Mouse (Mus musculus) hindbrain, embryonic 12.5 days (tissue): ENCODE measurements around the gene Tsn. TPM values are rescaled to one million over a fixed set of nuclear protein-coding genes. Genes with fewer than 3 reads are reported as not detected.
A peak's percentile ranks its signal among the peaks of the same experiment; 100 is the strongest.

Experiments
- ATAC-seq: fragments of 200-750 bp; cut with Nextera tagmentation; 2 replicates; pipeline ENCODE4 v1.8.0; 2017; ENCODE audit warnings: moderate TSS enrichment; ENCODE audit not compliant: low FRiP score
- H3K27ac ChIP-seq: fragments of 300-500 bp; sonication (generic); 2 replicates; pipeline ENCODE4 v1.5.1; 2016; ENCODE audit warnings: mild to moderate bottlenecking
- H3K27me3 ChIP-seq: fragments of 300-500 bp; sonication (generic); 2 replicates; pipeline ENCODE4 v1.6.1; 2016; ENCODE audit warnings: mild to moderate bottlenecking
- H3K36me3 ChIP-seq: fragments of 300-500 bp; sonication (generic); 2 replicates; pipeline ENCODE4 v1.6.1; 2016; ENCODE audit warnings: mild to moderate bottlenecking
- H3K4me1 ChIP-seq: fragments of 300-500 bp; sonication (generic); 2 replicates; pipeline ENCODE4 v1.6.1; 2016
- H3K4me2 ChIP-seq: fragments of 300-500 bp; sonication (generic); replicated peaks from 2 replicates; pipeline ENCODE4 v1.6.1; 2016; ENCODE audit warnings: mild to moderate bottlenecking
- H3K4me3 ChIP-seq: fragments of 300-500 bp; sonication (generic); 2 replicates; pipeline ENCODE4 v1.5.1; 2016; ENCODE audit warnings: mild to moderate bottlenecking
- H3K9ac ChIP-seq: fragments of 300-500 bp; sonication (generic); 2 replicates; pipeline ENCODE4 v1.6.1; 2016; ENCODE audit warnings: mild to moderate bottlenecking, moderate library complexity
- H3K9me3 ChIP-seq: fragments of 300-500 bp; sonication (generic); replicated peaks from 2 replicates; pipeline ENCODE4 v1.6.1; 2016; ENCODE audit warnings: mild to moderate bottlenecking
- WGBS: fragments of 180-500 bp; shearing (Covaris S2); methylation state at CpG from one replicate; pipeline ENCODE4 v1.1.7; 2016; 5-methylcytosine and 5-hydroxymethylcytosine counted together
- polyA plus RNA-seq: library from polyadenylated mRNA; unstranded; fragments of >200 nt; fragmentation: Nextera tagmentation; extraction: Ambion mirVana; gene quantifications from 2 replicates; pipeline ENCODE4 v1.2.1, GENCODE M21; 2016

The Tsn gene
- polyA plus RNA-seq = 403 and 430 TPM in 2 replicates

DNA sequence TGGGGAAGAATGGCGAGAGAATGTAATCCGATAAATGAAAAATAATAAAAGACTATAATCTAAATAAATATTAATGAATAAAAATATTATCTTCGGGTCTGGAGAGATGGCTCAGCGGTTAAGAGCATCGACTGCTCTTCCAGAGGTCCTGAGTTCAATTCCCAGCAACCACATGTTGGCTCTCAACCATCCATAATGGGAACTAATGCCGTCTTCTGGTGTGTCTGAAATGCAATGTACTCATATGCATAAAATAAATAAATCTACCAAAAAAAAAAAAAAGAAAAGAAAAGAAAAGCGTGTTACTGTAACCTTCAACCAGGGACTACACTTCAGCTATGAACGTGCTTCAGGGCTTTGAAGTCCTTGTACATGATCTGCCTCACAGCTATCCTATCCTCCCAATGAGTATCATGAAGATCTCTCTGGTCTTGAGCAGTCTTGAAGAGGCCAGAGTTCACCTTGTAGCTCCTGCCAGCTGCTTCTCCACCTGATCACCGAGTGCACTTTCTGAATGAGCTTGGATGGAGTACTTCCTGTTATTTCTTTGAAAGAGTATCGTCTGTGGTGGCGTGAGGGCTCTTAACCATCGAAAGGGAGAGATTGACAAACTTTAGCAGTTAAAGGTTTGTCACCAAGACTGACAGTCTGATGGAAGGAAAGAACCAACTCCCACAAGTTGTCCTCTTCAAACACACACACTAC lies at the start of gene Tsn:
Gene Tsn, minus strand, starts transcription at position 118 of the 705 bp plus-strand sequence.
- no peaks in the 10 kb centered on the region for H3K9me3 ChIP-seq
- H3K27ac ChIP-seq = peak within 1 kb of the TSS; percentile 92
- peaks cover 8% of the 10 kb centered on the region for H3K4me1 ChIP-seq
- peak; percentile 61 for ATAC-seq
- peak within 1 kb of the TSS; percentile 77 for H3K4me2 ChIP-seq
- peak within 1 kb of the TSS; percentile 76 for H3K4me3 ChIP-seq
- H3K9ac ChIP-seq = peak within 1 kb of the TSS; percentile 86
- 55% methylated on average over 12 of the region's 12 CpGs for WGBS
- H3K27me3 ChIP-seq = no peaks in the 10 kb centered on the region
- H3K36me3 ChIP-seq = peaks cover 7% of the 10 kb centered on the region

- H3K9me3 ChIP-seq = no peaks in the 10 kb centered on the region
- no peak for ATAC-seq
- no peak overlapping the region for H3K4me2 ChIP-seq
- no peak overlapping the region for H3K9ac ChIP-seq
- H3K4me3 ChIP-seq = no peak overlapping the region
- H3K36me3 ChIP-seq = no peaks in the 10 kb centered on the region
- no peaks in the 10 kb centered on the region for H3K4me1 ChIP-seq
- no peak overlapping the region for H3K27ac ChIP-seq
- H3K27me3 ChIP-seq = no peaks in the 10 kb centered on the region
- WGBS = 75% methylated on average over 6 of the region's 6 CpGs
These were observed 47.7 kb upstream of the Tsn start for GRCm38 (mm10) chr1:118359071-118359761.

DNA sequence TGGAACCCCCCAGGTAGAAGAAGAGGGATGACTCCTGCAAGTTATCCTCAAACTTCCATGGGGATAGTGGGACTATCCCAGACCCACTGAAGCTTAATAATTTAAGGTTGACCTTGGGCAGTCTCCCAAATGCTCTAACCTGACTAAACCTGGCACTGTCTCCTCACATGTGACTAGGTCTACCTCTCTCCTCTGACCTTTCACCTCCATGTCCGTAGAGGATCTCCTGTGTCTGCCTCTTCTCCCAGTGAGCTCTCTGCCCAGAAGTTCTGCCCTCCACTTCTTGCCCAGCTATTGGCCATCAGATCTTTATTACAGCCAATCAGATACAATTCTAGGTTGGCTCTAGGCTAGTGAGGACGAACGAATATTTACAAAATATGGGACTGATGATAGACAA lies 38.4 kb upstream of the Tsn start:
- H3K4me2 ChIP-seq = no peak overlapping the region
- H3K4me3 ChIP-seq = no peak overlapping the region
- no peak overlapping the region for H3K9ac ChIP-seq
- ATAC-seq = no peak
- H3K36me3 ChIP-seq = no peaks in the 10 kb centered on the region
- no peak overlapping the region for H3K27ac ChIP-seq
- H3K9me3 ChIP-seq = no peaks in the 10 kb centered on the region
- no peaks in the 10 kb centered on the region for H3K4me1 ChIP-seq
- WGBS = 87% methylated on average over 3 of the region's 3 CpGs
- H3K27me3 ChIP-seq = no peaks in the 10 kb centered on the region

GRCm38 (mm10) chr1:118343649-118344435 lies 32.3 kb upstream of the Tsn start:
- Histone ChIP-seq H3K4me1 (no peaks in the 10 kb centered on the region), H3K4me2 (no peak overlapping the region), H3K9me3 (no peaks in the 10 kb centered on the region), H3K36me3 (no peaks in the 10 kb centered on the region), H3K4me3 (no peak overlapping the region), H3K27ac (no peak overlapping the region), H3K9ac (no peak overlapping the region), H3K27me3 (no peaks in the 10 kb centered on the region)
- WGBS = 42% methylated on average over 6 of the region's 6 CpGs
- ATAC-seq = no peak

DNA sequence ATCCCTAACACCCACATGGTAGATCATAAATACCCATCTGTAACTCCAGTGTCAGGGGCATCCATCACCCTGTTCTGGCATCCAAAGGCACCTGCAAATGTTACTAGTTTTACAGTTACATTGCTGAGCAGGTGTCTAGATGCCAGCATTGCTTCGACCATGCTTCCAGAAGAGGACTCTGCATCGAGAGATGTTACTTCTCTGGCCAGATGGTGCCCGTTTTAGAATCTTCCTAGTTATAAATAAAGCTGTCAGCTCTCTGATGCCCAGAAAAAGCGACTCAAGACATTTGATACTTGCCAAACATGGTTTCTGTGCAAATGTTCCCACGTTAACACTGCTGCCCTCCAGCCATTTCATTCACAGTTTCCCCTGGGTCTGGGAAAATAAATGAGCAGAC lies 26.4 kb upstream of the Tsn start:
- Histone ChIP-seq H3K9me3 (no peaks in the 10 kb centered on the region), H3K4me1 (no peaks in the 10 kb centered on the region), H3K4me2 (no peak overlapping the region), H3K4me3 (no peak overlapping the region), H3K9ac (no peak overlapping the region), H3K36me3 (peaks cover 20% of the 10 kb centered on the region), H3K27ac (no peak overlapping the region), H3K27me3 (no peaks in the 10 kb centered on the region)
- no peak for ATAC-seq
- 84% methylated on average over 5 of the region's 5 CpGs for WGBS

GRCm38 (mm10) chr1:118335847-118336246 lies 24.3 kb upstream of the Tsn start:
- no peaks in the 10 kb centered on the region for H3K4me1 ChIP-seq
- peaks cover 41% of the 10 kb centered on the region for H3K36me3 ChIP-seq
- H3K27me3 ChIP-seq = no peaks in the 10 kb centered on the region
- no peak for ATAC-seq
- no peaks in the 10 kb centered on the region for H3K9me3 ChIP-seq
- no peak overlapping the region for H3K9ac ChIP-seq
- no peak overlapping the region for H3K27ac ChIP-seq
- H3K4me2 ChIP-seq = no peak overlapping the region
- no peak overlapping the region for H3K4me3 ChIP-seq

DNA sequence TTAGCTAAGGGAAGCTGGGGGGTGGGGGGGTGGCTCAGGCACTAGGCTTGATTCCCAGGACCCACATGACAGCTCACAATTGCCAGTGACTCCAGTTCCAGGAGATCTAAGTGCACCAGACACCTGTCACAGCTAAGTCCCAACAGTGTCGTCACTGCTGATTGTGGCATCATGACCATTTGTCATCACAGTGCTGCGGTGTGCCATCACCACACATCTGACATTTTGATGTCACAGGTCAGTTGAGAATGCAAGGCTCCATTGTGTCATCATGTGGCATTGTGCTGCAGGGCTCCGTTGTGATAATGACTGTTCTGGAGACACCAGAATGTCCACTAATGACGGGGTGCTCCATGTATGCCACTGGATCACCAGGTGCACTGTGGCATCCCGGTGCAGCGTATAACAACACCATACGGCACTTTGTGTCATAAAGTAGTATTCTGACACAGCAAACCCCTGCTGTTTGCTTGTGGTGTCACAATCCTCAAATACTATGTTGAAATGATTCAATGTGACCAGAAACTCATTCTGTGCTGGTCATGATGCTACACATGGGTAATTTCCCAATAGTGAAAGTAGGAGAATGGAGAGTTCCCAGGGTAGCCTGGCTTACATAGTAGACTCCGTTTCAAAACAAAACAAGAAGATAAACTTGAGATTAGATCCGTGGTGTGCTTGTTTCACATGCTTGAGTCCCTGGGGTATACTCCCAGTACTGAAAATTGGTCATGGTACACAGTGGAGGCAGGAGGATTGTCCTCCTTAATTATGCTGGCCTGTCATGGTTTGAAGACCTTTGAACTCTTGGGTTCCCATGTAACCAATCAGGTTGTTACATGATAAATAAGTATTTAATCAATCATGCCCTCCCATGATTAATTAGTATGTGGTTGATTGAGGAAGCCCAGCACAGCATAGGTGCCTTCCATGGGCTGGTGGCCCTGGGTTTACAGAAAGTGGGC lies 23.5 kb upstream of the Tsn start:
- WGBS = 85% methylated on average over 9 of the region's 9 CpGs
- ATAC-seq = no peak
- Histone ChIP-seq H3K4me3 (no peak overlapping the region), H3K27me3 (no peaks in the 10 kb centered on the region), H3K4me1 (no peaks in the 10 kb centered on the region), H3K27ac (no peak overlapping the region), H3K9me3 (no peaks in the 10 kb centered on the region), H3K9ac (no peak overlapping the region), H3K4me2 (no peak overlapping the region), H3K36me3 (peaks cover 48% of the 10 kb centered on the region)

GRCm38 (mm10) chr1:118321661-118322201 lies 10.2 kb upstream of the Tsn start, which contains the start of gene Nifk:
TSS of gene Nifk (plus strand) at chr1:118321839.
- Histone ChIP-seq H3K4me1 (peaks cover 11% of the 10 kb centered on the region), H3K36me3 (peaks cover 22% of the 10 kb centered on the region), H3K9me3 (no peaks in the 10 kb centered on the region), H3K4me3 (peak within 1 kb of the TSS; percentile 83), H3K9ac (peak within 1 kb of the TSS; percentile 86), H3K27ac (no peak within 1 kb of the TSS), H3K27me3 (no peaks in the 10 kb centered on the region), H3K4me2 (peak within 1 kb of the TSS; percentile 94)
- ATAC-seq = peak; percentile 96
- under 1% methylated on average over 37 of the region's 37 CpGs for WGBS

GRCm38 (mm10) chr1:118320696-118321095 lies 9.2 kb upstream of the Tsn start:
- Histone ChIP-seq H3K4me3 (no peak overlapping the region), H3K36me3 (peaks cover 19% of the 10 kb centered on the region), H3K9ac (no peak overlapping the region), H3K4me1 (peaks cover 11% of the 10 kb centered on the region), H3K9me3 (no peaks in the 10 kb centered on the region), H3K27me3 (no peaks in the 10 kb centered on the region), H3K4me2 (no peak overlapping the region), H3K27ac (no peak overlapping the region)
- WGBS = 69% methylated on average over 2 of the region's 2 CpGs
- peak; percentile 1; the same call in 1 of the 2 replicates for ATAC-seq

DNA sequence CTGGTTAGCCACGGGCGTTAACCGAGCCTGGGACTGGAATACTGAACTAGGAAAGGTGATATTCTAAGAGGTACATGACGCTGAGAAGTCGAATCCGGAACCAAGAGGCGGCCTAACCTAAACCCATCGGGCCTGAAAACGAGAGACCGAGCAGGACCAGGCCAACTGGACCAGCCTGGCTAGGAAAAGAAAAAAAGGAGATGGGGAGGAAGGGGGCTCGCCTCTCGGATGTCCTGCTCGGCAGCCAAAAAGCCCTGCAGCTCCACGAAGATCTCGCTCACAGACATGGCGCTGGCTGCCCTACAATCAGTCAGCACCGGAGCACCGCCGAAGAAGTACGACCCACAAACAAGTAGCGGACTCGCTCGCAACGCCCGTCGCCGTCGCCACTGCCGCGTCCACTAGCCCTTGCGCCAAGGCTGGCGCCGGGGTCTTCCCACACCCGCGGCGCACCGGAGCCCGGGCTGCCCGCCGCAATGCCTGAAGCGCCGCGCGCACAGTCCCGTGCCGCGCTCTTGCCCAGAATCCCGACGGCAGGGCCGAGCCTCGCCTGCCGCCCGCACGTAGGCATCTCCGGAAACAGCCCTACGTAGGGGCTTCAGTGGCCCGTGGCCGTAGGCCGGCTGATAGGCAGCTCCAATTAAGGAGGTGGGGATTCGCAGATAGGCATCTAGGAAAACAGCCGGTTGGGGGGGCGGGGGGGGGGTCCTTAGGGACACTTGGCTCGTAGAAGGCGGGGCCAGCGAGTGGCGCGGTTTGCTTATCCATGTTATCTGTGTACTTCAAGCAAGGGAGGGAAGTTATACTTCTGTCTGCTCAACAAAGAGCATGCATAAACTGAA lies 538 bp downstream of the Tsn start:
- H3K9ac ChIP-seq = peak overlapping the region; percentile 86
- under 1% methylated on average over 67 of the region's 67 CpGs for WGBS
- peak overlapping the region; percentile 77 for H3K4me2 ChIP-seq
- H3K27ac ChIP-seq = peak overlapping the region; percentile 92
- peak; percentile 100 for ATAC-seq
- H3K4me3 ChIP-seq = peak overlapping the region; percentile 76
- H3K27me3 ChIP-seq = no peaks in the 10 kb centered on the region
- no peaks in the 10 kb centered on the region for H3K9me3 ChIP-seq
- peaks cover 14% of the 10 kb centered on the region for H3K36me3 ChIP-seq
- peaks cover 8% of the 10 kb centered on the region for H3K4me1 ChIP-seq

GRCm38 (mm10) chr1:118297719-118298118 lies 13.8 kb downstream of the Tsn start:
- Histone ChIP-seq H3K4me3 (no peak overlapping the region), H3K27me3 (no peaks in the 10 kb centered on the region), H3K9ac (no peak overlapping the region), H3K4me1 (no peaks in the 10 kb centered on the region), H3K9me3 (no peaks in the 10 kb centered on the region), H3K27ac (no peak overlapping the region), H3K4me2 (no peak overlapping the region), H3K36me3 (peaks cover 65% of the 10 kb centered on the region)
- no peak for ATAC-seq
- WGBS = 87% methylated on average over 2 of the region's 2 CpGs
